Mouse (Mus musculus) liver, embryonic 15.5 days (tissue): ENCODE measurements at regions not wholly inside any gene's neighbourhood (a gene's known extent, or its start where the extent isn't known, plus 50 kb on each side); places are given as distances from the start of the nearest gene placed in this dataset.

ENCODE experiments used
- ATAC-seq: fragments of 200-750 bp; cut with Nextera tagmentation; 2 replicates; pipeline ENCODE4 v1.8.0; 2017; ENCODE audit warnings: moderate number of reproducible peaks, mild to moderate bottlenecking, moderate library complexity; ENCODE audit not compliant: insufficient read depth
- H3K27ac ChIP-seq: fragments of 300-500 bp; sonication (generic); replicated peaks from 2 replicates; pipeline ENCODE4 v1.5.1; 2015; ENCODE audit warnings: mild to moderate bottlenecking, inconsistent platforms
- H3K27me3 ChIP-seq: fragments of 300-500 bp; sonication (generic); 2 replicates; pipeline ENCODE4 v1.6.1; 2015; ENCODE audit warnings: mild to moderate bottlenecking, inconsistent platforms
- H3K36me3 ChIP-seq: fragments of 300-500 bp; sonication (generic); replicated peaks from 2 replicates; pipeline ENCODE4 v1.6.1; 2015; ENCODE audit warnings: moderate library complexity, mild to moderate bottlenecking, inconsistent platforms
- H3K4me1 ChIP-seq: fragments of 300-500 bp; sonication (generic); replicated peaks from 2 replicates; pipeline ENCODE4 v1.6.1; 2015; ENCODE audit warnings: inconsistent platforms
- H3K4me2 ChIP-seq: fragments of 300-500 bp; sonication (generic); 2 replicates; pipeline ENCODE4 v1.6.1; 2015; ENCODE audit warnings: moderate library complexity, mild to moderate bottlenecking, inconsistent platforms
- H3K4me3 ChIP-seq: fragments of 300-500 bp; sonication (generic); replicated peaks from 2 replicates; pipeline ENCODE4 v1.5.1; 2015; ENCODE audit warnings: mild to moderate bottlenecking, inconsistent platforms
- H3K9ac ChIP-seq: fragments of 300-500 bp; sonication (generic); 2 replicates; pipeline ENCODE4 v1.6.1; 2015; ENCODE audit warnings: moderate library complexity, mild to moderate bottlenecking, inconsistent platforms
- H3K9me3 ChIP-seq: fragments of 300-500 bp; sonication (generic); replicated peaks from 2 replicates; pipeline ENCODE4 v1.6.1; 2016; ENCODE audit warnings: inconsistent platforms
- WGBS: fragments of 180-500 bp; shearing (Covaris S2); methylation state at CpG from one replicate; pipeline ENCODE4 v1.1.7; 2015; ENCODE audit warnings: mixed read lengths; ENCODE audit not compliant: insufficient replicate concordance; 5-methylcytosine and 5-hydroxymethylcytosine counted together
- microRNA counts: library from miRNA; unstranded; fragments of <30 nt; microRNA quantifications from one replicate; lab custom pipeline; 2016
- microRNA-seq: library from miRNA; unstranded; fragments of <30 nt; microRNA quantifications from one replicate; pipeline ENCODE4, GENCODE M21; 2016

DNA sequence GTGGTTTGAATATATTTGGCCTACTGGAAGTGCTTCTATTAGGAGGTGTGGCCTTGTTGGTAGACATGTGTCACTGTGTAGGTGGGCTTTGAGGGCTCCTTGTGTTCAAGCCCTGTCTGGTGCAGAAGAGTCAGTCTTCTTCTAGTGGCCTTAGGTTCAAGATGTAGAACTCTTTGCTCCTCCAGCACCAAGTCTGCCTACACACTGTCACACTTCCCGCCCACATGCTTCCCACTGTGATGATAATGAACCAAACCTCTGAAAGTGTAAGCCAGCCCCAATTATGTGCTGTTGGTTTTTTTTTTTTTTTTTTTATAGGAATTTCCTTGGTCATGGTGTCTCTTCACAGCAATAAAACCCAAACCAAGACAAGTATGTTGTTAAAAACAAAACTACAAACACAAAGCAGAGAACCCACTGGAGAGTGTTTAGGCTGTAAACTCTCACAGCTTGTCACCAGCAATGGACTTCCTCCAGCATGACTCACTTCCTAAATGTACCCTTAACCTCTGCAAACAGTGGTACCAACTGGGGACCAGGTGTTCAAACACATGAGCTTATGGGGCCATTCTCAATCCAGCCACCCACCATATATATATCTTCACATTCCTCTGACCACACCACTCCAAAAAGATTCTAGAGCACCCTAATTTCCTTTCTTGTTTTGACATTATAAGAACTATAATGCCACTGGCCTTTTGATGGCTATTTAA lies 74.0 kb upstream of the Camk1g start:
- Histone ChIP-seq H3K4me3 (no peak overlapping the region), H3K9ac (no peak overlapping the region), H3K27me3 (no peaks in the 10 kb centered on the region), H3K9me3 (no peaks in the 10 kb centered on the region), H3K4me2 (no peak overlapping the region), H3K27ac (no peak overlapping the region), H3K4me1 (no peaks in the 10 kb centered on the region), H3K36me3 (no peaks in the 10 kb centered on the region)
- 61% methylated on average over 1 of the region's 1 CpGs for WGBS
- no peak for ATAC-seq

DNA sequence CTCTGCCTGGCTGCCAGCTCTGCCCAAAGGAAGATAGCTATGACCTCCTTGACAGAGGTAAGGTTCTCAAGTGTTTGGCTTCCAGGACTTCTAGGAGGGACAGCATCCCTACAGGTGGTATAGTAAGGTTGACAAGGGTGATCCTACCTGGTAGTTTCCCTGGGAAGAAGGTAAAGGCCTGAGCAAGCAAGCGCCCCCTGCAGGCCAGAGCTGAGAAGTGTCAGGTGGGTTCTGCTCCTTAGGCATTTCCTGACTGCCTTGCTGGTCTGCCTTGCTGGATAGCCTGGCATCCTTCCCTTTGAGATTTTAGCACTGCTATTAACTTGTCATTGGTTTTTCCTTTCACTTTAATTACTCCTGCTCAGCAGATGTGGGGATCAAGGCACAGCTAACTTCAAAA lies 70.4 kb upstream of the Camk1g start:
- Histone ChIP-seq H3K4me3 (no peak overlapping the region), H3K9ac (no peak overlapping the region), H3K27ac (no peak overlapping the region), H3K27me3 (no peaks in the 10 kb centered on the region), H3K9me3 (no peaks in the 10 kb centered on the region), H3K4me2 (no peak overlapping the region), H3K4me1 (no peaks in the 10 kb centered on the region), H3K36me3 (no peaks in the 10 kb centered on the region)
- 0% methylated on average over 1 of the region's 1 CpGs for WGBS
- ATAC-seq: no peak

DNA sequence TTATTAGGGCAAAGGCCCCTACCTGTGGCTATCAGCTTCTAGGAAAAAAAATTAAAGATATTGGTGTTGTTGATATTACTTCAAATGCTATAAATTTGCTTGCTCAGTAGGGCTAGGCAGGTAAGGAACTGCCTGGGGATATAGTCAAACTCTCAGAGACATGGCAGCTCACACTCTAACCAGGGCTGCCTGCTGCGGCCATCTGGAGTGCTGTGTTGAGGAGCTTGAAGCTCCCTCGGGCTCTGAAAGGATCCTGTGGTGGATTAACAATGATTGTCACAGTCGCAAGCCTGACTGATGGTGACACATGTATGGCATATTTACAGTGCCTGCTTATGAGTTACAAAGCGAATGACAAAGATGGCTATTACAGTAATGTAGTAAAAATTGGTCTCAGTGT lies 64.2 kb upstream of the Camk1g start:
- ATAC-seq: no peak
- H3K27me3 ChIP-seq: no peaks in the 10 kb centered on the region
- H3K4me1 ChIP-seq: no peaks in the 10 kb centered on the region
- H3K4me2 ChIP-seq: no peak overlapping the region
- H3K9ac ChIP-seq: no peak overlapping the region
- 57% methylated on average over 4 of the region's 4 CpGs for WGBS
- no peak overlapping the region for H3K4me3 ChIP-seq
- no peak overlapping the region for H3K27ac ChIP-seq
- H3K9me3 ChIP-seq: no peaks in the 10 kb centered on the region
- H3K36me3 ChIP-seq: no peaks in the 10 kb centered on the region

DNA sequence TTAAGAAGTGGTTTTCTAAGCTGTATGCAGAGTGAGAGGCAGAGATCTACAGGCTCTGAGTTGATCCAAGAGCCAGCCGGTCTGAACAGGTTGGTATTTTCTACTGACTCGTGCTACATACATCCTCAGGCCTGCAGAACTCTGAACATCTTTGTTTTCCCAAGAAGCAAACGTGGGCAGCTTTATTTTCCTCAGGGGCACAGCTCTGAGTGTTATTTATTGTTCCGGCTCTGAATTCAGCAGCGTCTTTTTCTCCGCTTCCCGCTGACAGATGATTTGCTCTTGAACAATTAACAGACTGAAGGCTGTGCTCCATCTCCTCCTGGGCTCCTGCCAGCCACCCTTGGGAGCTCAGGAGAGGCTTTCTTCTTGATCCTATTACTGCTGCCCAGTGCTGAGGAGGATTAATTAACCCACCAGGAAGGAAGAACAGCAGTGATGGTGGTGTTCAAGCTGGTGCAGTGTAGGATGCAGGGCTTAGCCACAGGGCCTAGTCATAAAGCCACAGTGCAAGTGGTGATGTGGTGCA lies 63.5 kb upstream of the Camk1g start:
- WGBS: 58% methylated on average over 7 of the region's 7 CpGs
- Histone ChIP-seq H3K36me3 (no peaks in the 10 kb centered on the region), H3K9ac (no peak overlapping the region), H3K4me2 (no peak overlapping the region), H3K4me1 (no peaks in the 10 kb centered on the region), H3K4me3 (no peak overlapping the region), H3K27ac (no peak overlapping the region), H3K9me3 (no peaks in the 10 kb centered on the region), H3K27me3 (no peaks in the 10 kb centered on the region)
- no peak for ATAC-seq

DNA sequence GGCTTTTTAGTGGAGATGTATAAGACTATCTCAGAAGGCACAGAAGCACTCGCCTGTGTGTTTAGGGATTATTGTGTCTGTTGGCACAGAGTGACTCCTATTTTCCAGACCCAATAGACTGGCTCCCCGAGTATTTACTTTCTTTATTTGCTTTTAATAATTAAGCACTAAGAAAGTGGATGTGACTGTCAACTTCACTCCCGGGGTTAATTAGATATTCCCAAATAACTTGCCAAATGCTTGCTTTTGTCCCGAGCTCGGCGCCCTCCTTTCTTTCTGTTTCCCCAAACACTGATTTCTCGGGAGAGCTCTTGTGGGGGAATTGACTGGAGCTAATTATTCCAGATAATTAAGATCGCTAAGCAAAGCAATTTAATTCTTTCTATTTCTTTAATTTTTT lies 60.1 kb upstream of the Camk1g start:
- Histone ChIP-seq H3K4me1 (no peaks in the 10 kb centered on the region), H3K9ac (no peak overlapping the region), H3K4me3 (no peak overlapping the region), H3K27ac (no peak overlapping the region), H3K27me3 (no peaks in the 10 kb centered on the region), H3K36me3 (no peaks in the 10 kb centered on the region), H3K4me2 (no peak overlapping the region), H3K9me3 (no peaks in the 10 kb centered on the region)
- 50% methylated on average over 8 of the region's 8 CpGs for WGBS
- no peak for ATAC-seq

DNA sequence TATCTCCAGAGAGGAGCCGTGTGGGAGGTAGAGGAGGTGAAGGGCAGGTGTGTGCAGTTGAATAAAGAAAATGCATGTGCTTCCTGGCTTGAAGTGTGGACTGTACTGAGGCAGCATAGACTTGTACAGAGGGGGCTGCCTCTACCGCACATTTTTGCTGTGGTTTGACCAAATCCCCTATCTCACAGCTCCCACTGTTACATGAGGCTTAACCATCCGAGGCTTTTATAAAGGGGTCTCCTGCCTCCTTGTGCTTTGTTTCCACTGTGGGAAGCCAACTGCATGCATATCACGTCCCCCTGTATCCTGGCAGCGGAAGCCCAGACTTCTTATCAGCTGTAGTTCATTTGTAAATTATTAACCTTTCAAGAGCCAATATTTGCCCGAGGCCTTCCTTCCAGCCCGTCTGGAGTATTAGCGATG lies 53.6 kb upstream of the Camk1g start:
- H3K4me1 ChIP-seq: peaks cover 13% of the 10 kb centered on the region; the same call in 1 of the 2 replicates
- no peaks in the 10 kb centered on the region for H3K9me3 ChIP-seq
- peak; percentile 37; the same call in 1 of the 2 replicates for ATAC-seq
- 27% methylated on average over 8 of the region's 8 CpGs for WGBS
- no peak overlapping the region for H3K27ac ChIP-seq
- no peaks in the 10 kb centered on the region for H3K36me3 ChIP-seq
- peak overlapping the region; percentile 30 for H3K4me2 ChIP-seq
- no peak overlapping the region for H3K4me3 ChIP-seq
- H3K9ac ChIP-seq: no peak overlapping the region
- H3K27me3 ChIP-seq: no peaks in the 10 kb centered on the region

DNA sequence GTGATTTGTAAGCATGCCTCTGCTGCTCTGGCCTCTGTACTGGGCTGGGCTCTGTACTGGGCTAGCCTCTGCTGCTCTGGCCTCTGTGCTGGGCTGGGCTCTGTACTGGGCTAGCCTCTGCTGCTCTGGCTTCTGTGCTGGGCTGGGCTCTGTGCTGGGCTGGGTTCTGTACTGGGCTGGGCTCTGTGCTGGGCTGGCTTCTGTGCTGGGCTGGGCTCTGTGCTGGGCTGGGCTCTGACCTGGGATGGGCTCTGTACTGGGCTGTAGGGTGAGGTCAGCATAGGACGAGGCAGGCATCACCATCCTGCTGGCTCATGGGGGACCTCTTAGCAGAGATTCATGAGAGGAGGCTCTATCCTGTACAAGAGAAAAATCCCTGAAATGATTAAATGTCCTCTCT lies 52.8 kb upstream of the Camk1g start:
- Histone ChIP-seq H3K9me3 (no peaks in the 10 kb centered on the region), H3K9ac (no peak overlapping the region), H3K4me2 (no peak overlapping the region), H3K4me3 (no peak overlapping the region), H3K27ac (no peak overlapping the region), H3K27me3 (no peaks in the 10 kb centered on the region), H3K4me1 (peaks cover 13% of the 10 kb centered on the region; the same call in 1 of the 2 replicates), H3K36me3 (no peaks in the 10 kb centered on the region)
- 53% methylated on average over 1 of the region's 1 CpGs for WGBS
- ATAC-seq: peak; percentile 26; the same call in 1 of the 2 replicates

DNA sequence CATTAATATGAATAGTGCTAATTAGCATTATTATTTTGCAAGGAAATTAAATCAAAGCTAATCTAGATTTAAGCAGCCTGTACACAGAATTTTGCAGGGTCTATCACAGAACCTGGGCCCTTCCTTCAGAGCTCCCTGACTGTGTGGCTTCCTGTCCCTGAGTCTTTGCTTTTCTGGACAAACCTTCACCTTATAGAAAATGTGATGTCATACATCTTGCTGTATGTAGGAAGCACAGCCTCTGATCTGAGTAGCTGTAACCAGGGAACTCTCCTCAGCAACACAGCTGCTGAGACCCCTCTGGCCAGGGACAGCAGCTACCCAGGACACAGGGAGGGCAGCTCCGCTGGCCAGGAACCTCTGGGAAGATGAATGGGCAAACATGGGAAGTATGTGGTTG lies 51.7 kb upstream of the Camk1g start:
- H3K27ac ChIP-seq: no peak overlapping the region
- no peaks in the 10 kb centered on the region for H3K36me3 ChIP-seq
- no peak overlapping the region for H3K4me3 ChIP-seq
- no peaks in the 10 kb centered on the region for H3K27me3 ChIP-seq
- no peak overlapping the region for H3K9ac ChIP-seq
- peaks cover 13% of the 10 kb centered on the region; the same call in 1 of the 2 replicates for H3K4me1 ChIP-seq
- ATAC-seq: no peak
- no peaks in the 10 kb centered on the region for H3K9me3 ChIP-seq
- 77% methylated on average over 1 of the region's 1 CpGs for WGBS
- no peak overlapping the region for H3K4me2 ChIP-seq

DNA sequence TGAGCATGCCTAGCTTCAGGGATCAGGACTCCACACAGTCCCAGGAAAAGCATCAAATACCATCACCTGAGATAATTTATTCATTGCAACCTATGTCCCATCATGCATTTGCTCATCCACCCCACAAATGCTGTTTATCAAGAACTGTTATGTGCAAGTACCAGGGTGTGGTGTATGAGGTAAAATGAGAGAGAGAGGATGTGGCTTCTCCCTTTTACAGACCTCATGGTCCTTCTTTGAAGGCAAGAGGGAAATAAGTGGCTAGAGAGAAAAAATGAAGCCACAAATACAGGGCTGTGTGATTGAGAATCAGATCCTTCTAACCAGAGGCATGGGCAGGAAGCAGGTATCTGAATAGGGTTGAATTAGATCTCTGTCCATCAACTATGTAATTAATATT lies 51.3 kb upstream of the Camk1g start:
- no peak for ATAC-seq
- no peak overlapping the region for H3K4me2 ChIP-seq
- no peak overlapping the region for H3K9ac ChIP-seq
- H3K4me1 ChIP-seq: peaks cover 13% of the 10 kb centered on the region; the same call in 1 of the 2 replicates
- no peaks in the 10 kb centered on the region for H3K36me3 ChIP-seq
- no peaks in the 10 kb centered on the region for H3K27me3 ChIP-seq
- no peak overlapping the region for H3K27ac ChIP-seq
- H3K9me3 ChIP-seq: no peaks in the 10 kb centered on the region
- no peak overlapping the region for H3K4me3 ChIP-seq

MicroRNAs in the stretch of these regions (microRNA counts, 519-probe panel; counts per million panel counts)
- 2,853 counts per million, percentile 57 among the panel's probes with 10 or more counts for microRNA mmu-miR-205 (lab: Ali Mortazavi, UCI)

Small RNAs in the stretch of these regions (microRNA-seq; reads per million reads assigned to microRNA genes)
- 92.1 reads per million, percentile 52 among the genes with 10 or more reads in this experiment for gene Mir205
